Mouse (Mus musculus): ENCODE data around the gene Abcd3. TPM values are rescaled to one million over a fixed set of nuclear protein-coding genes. Genes with fewer than 3 reads are reported as not detected.

Abcd3 gene
- polyA plus RNA-seq, 2 experiments from 2014 or later: 8.6 to 9.3 TPM

Other genes starting within 250 kb of the Abcd3 start
- gene 4930432M17Rik, start 144.5 kb downstream of the Abcd3 start, polyA plus RNA-seq (2017; shearing (Covaris generic)): not detected
- not detected for gene F3, start 91.8 kb downstream of the Abcd3 start, polyA plus RNA-seq (2017; shearing (Covaris generic))
- gene Arhgap29, start 137.2 kb upstream of the Abcd3 start, polyA plus RNA-seq (2017; shearing (Covaris generic)): under 1 TPM; 0.28 to 0.69 TPM
- not detected for gene Abca4, start 229.1 kb upstream of the Abcd3 start, polyA plus RNA-seq (2017; shearing (Covaris generic))

All from activated CD4-positive, CD25-positive, alpha-beta regulatory T cell, adult 4 months (primary cell).